Mouse (Mus musculus): ENCODE data around the gene Clstn2.

Gene Clstn2

GRCm38 (mm10) chr9:97590712-97591111 is 442.3 kb downstream of the Clstn2 start:
- DNase-seq (ENCODE audit: low read depth, low spot score): no peak

GRCm38 (mm10) chr9:97570881-97571280 is 462.1 kb downstream of the Clstn2 start:
- DNase-seq (ENCODE audit: low read depth, low spot score): no peak

- no peak for DNase-seq (ENCODE audit: low read depth, low spot score)
Observed at GRCm38 (mm10) chr9:97563121-97563520, 469.9 kb downstream of the Clstn2 start.

GRCm38 (mm10) chr9:97544359-97544758 is 488.6 kb downstream of the Clstn2 start:
- DNase-seq (ENCODE audit: low read depth, low spot score): no peak

GRCm38 (mm10) chr9:97541419-97541818 is 491.6 kb downstream of the Clstn2 start:
- no peak for DNase-seq (ENCODE audit: low read depth, low spot score)

- DNase-seq (ENCODE audit: low read depth, low spot score): no peak
Observed at GRCm38 (mm10) chr9:97538075-97538779, 494.8 kb downstream of the Clstn2 start.

- DNase-seq (ENCODE audit: low read depth, low spot score): no peak
Observed at GRCm38 (mm10) chr9:97534196-97534595, 498.8 kb downstream of the Clstn2 start.

- no peak for DNase-seq (ENCODE audit: low read depth, low spot score)
Observed at GRCm38 (mm10) chr9:97533306-97533705, 499.7 kb downstream of the Clstn2 start.

- DNase-seq (ENCODE audit: low read depth, low spot score): no peak
Observed at GRCm38 (mm10) chr9:97532536-97532935, 500.4 kb downstream of the Clstn2 start.

GRCm38 (mm10) chr9:97527926-97528325 is 505.1 kb downstream of the Clstn2 start:
- DNase-seq (ENCODE audit: low read depth, low spot score): no peak

GRCm38 (mm10) chr9:97527276-97527675 is 505.7 kb downstream of the Clstn2 start:
- no peak for DNase-seq (ENCODE audit: low read depth, low spot score)

GRCm38 (mm10) chr9:97525563-97525962 is 507.4 kb downstream of the Clstn2 start:
- no peak for DNase-seq (ENCODE audit: low read depth, low spot score)

- DNase-seq (ENCODE audit: low read depth, low spot score): no peak
Observed at GRCm38 (mm10) chr9:97524861-97525260, 508.1 kb downstream of the Clstn2 start.

GRCm38 (mm10) chr9:97520771-97521170 is 512.2 kb downstream of the Clstn2 start:
- DNase-seq (ENCODE audit: low read depth, low spot score): no peak

- no peak for DNase-seq (ENCODE audit: low read depth, low spot score)
Observed at GRCm38 (mm10) chr9:97517006-97517405, 516.0 kb downstream of the Clstn2 start.

GRCm38 (mm10) chr9:97514639-97515038 is 518.3 kb downstream of the Clstn2 start:
- no peak for DNase-seq (ENCODE audit: low read depth, low spot score)

GRCm38 (mm10) chr9:97512282-97512850 is 520.6 kb downstream of the Clstn2 start:
- DNase-seq (ENCODE audit: low read depth, low spot score): no peak

- DNase-seq (ENCODE audit: low read depth, low spot score): no peak
Observed at GRCm38 (mm10) chr9:97501416-97501815, 531.6 kb downstream of the Clstn2 start.

- DNase-seq (ENCODE audit: low read depth, low spot score): no peak
Observed at GRCm38 (mm10) chr9:97495056-97495455, 537.9 kb downstream of the Clstn2 start.

GRCm38 (mm10) chr9:97491626-97492025 is 541.4 kb downstream of the Clstn2 start:
- no peak for DNase-seq (ENCODE audit: low read depth, low spot score)

- DNase-seq (ENCODE audit: low read depth, low spot score): no peak
Observed at GRCm38 (mm10) chr9:97490591-97491176, 542.3 kb downstream of the Clstn2 start.

GRCm38 (mm10) chr9:97486826-97487225 is 546.2 kb downstream of the Clstn2 start:
- DNase-seq (ENCODE audit: low read depth, low spot score): no peak

- no peak for DNase-seq (ENCODE audit: low read depth, low spot score)
Observed at GRCm38 (mm10) chr9:97481187-97481586, 551.8 kb downstream of the Clstn2 start.

Data from CD4-positive helper T cell, adult 2 months (primary cell).